In genomic region chr8:111932580-111933336, GRCm38 (mm10) we compare ENCODE assay signal across 8 mouse cellular contexts. TPM values are rescaled to one million over a fixed set of nuclear protein-coding genes. Genes with fewer than 3 reads are reported as not detected.
DNase-seq lines count a peak whose midpoint lies in the region; ATAC-seq and TF ChIP-seq lines count a peak whose summit lies in the region.

No protein-coding gene starts in this region.

- TF ChIP-seq POLR2A in testis, adult 2 months (IDR thresholded peaks at IDR 0.05; ENCODE audit: control insufficient read depth, low read depth, low read length): no peak

- no peaks in the 10 kb centered on the region for H3K9me3 ChIP-seq in forebrain, embryonic 15.5 days
- no peaks in the 10 kb centered on the region for H3K9me3 ChIP-seq in hindbrain, embryonic 11.5 days (ENCODE audit: control insufficient read depth, low read length)
- H3K9me3 ChIP-seq in limb, embryonic 13.5 days: no peaks in the 10 kb centered on the region
- no peaks in the 10 kb centered on the region for H3K9me3 ChIP-seq in midbrain, embryonic 14.5 days (ENCODE audit: control insufficient read depth, low read length)

- DNase-seq in layer of hippocampus, adult 9-11 months: peak; percentile 25
- DNase-seq in layer of hippocampus, postnatal 36 days: no peak
- peak; percentile 66 for DNase-seq in cerebellum, adult 11-12 months
- DNase-seq in hindbrain, embryonic 11.5 days (ENCODE audit: low spot score): peak; percentile 56
- DNase-seq in midbrain, embryonic 14.5 days: peak; percentile 48

- no peaks in the 10 kb centered on the region for H3K27me3 ChIP-seq in forebrain, embryonic 15.5 days
- no peaks in the 10 kb centered on the region for H3K27me3 ChIP-seq in hindbrain, embryonic 11.5 days (ENCODE audit: control insufficient read depth, insufficient read depth, low read length)
- H3K27me3 ChIP-seq in limb, embryonic 13.5 days: no peaks in the 10 kb centered on the region
- no peaks in the 10 kb centered on the region for H3K27me3 ChIP-seq in midbrain, embryonic 14.5 days (ENCODE audit: control insufficient read depth, insufficient read depth, low read length)
- no peaks in the 10 kb centered on the region for H3K27me3 ChIP-seq in testis, adult 2 months (ENCODE audit: control insufficient read depth, insufficient read depth, low read length)

- H3K4me2 ChIP-seq in forebrain, embryonic 15.5 days (replicated peaks): peak overlapping the region; percentile 86
- H3K4me2 ChIP-seq in hindbrain, embryonic 11.5 days (replicated peaks; ENCODE audit: low read depth, low read length): peak overlapping the region; percentile 80
- peak overlapping the region; percentile 94 for H3K4me2 ChIP-seq in limb, embryonic 13.5 days (replicated peaks)
- peak overlapping the region; percentile 87 for H3K4me2 ChIP-seq in midbrain, embryonic 14.5 days (ENCODE audit: low read length)

- H3K4me3 ChIP-seq in forebrain, embryonic 15.5 days: peak overlapping the region; percentile 90
- peak overlapping the region; percentile 77 for H3K4me3 ChIP-seq in hindbrain, embryonic 11.5 days (ENCODE audit: low read depth, low read length)
- peak overlapping the region; percentile 74 for H3K4me3 ChIP-seq in limb, embryonic 13.5 days
- peak overlapping the region; percentile 78 for H3K4me3 ChIP-seq in midbrain, embryonic 14.5 days (replicated peaks; ENCODE audit: low read depth, low read length)
- peak overlapping the region; percentile 95 for H3K4me3 ChIP-seq in testis, adult 2 months (ENCODE audit: control insufficient read depth, low read depth, low read length)

- H3K27ac ChIP-seq in forebrain, embryonic 15.5 days (replicated peaks): peak overlapping the region; percentile 95
- H3K27ac ChIP-seq in hindbrain, embryonic 11.5 days (ENCODE audit: low read depth, low read length): peak overlapping the region; percentile 86
- H3K27ac ChIP-seq in limb, embryonic 13.5 days: peak overlapping the region; percentile 81
- H3K27ac ChIP-seq in midbrain, embryonic 14.5 days (replicated peaks; ENCODE audit: low read depth, low read length): peak overlapping the region; percentile 93
- peak overlapping the region; percentile 79 for H3K27ac ChIP-seq in testis, adult 2 months (ENCODE audit: control insufficient read depth, insufficient read depth, low read depth, low read length)

- 28% methylated on average over 19 of the region's 19 CpGs for whole genome bisulfite sequencing in forebrain, embryonic 15.5 days
- 27% methylated on average over 19 of the region's 19 CpGs for WGBS in hindbrain, embryonic 11.5 days
- 29% methylated on average over 19 of the region's 19 CpGs for WGBS in limb, embryonic 13.5 days
- 32% methylated on average over 19 of the region's 19 CpGs for WGBS in midbrain, embryonic 14.5 days

- peak; percentile 12; the same call in 1 of the 2 replicates for ATAC-seq in forebrain, embryonic 15.5 days (replicated peaks)
- ATAC-seq in hindbrain, embryonic 11.5 days (ENCODE audit: low FRiP score): peak; percentile 22; the same call in 1 of the 2 replicates
- ATAC-seq in limb, embryonic 13.5 days (ENCODE audit: low FRiP score, low read depth): 0 out of 2 replicates have a peak, but pooled peaks have one; percentile 24
- 0 out of 2 replicates have a peak, but pooled peaks have one; percentile 4 for ATAC-seq in midbrain, embryonic 14.5 days (ENCODE audit: low FRiP score, low TSS enrichment)

- no peaks in the 10 kb centered on the region for H3K36me3 ChIP-seq in forebrain, embryonic 15.5 days
- H3K36me3 ChIP-seq in hindbrain, embryonic 11.5 days (ENCODE audit: control insufficient read depth, insufficient read depth, low read length): no peaks in the 10 kb centered on the region
- H3K36me3 ChIP-seq in limb, embryonic 13.5 days: no peaks in the 10 kb centered on the region
- no peaks in the 10 kb centered on the region for H3K36me3 ChIP-seq in midbrain, embryonic 14.5 days (ENCODE audit: control insufficient read depth, insufficient read depth, low read length)
- H3K36me3 ChIP-seq in testis, adult 2 months (ENCODE audit: control insufficient read depth, insufficient read depth, low read length): no peaks in the 10 kb centered on the region; the same call in 1 of the 2 replicates

- H3K4me1 ChIP-seq in forebrain, embryonic 15.5 days: peaks cover 15% of the 10 kb centered on the region
- peaks cover 3% of the 10 kb centered on the region; the same call in 1 of the 2 replicates for H3K4me1 ChIP-seq in hindbrain, embryonic 11.5 days (replicated peaks; ENCODE audit: control insufficient read depth, insufficient read depth, low read length)
- peaks cover 25% of the 10 kb centered on the region for H3K4me1 ChIP-seq in limb, embryonic 13.5 days
- H3K4me1 ChIP-seq in midbrain, embryonic 14.5 days (ENCODE audit: control insufficient read depth, insufficient read depth, low read length): no peaks in the 10 kb centered on the region
- H3K4me1 ChIP-seq in testis, adult 2 months (ENCODE audit: control insufficient read depth, insufficient read depth, low read length): peaks cover 14% of the 10 kb centered on the region

- TF ChIP-seq CTCF in testis, adult 2 months (IDR thresholded peaks at IDR 0.05; ENCODE audit: control insufficient read depth, insufficient read depth, insufficient replicate concordance, low read depth, low read length): no peak

- H3K9ac ChIP-seq in forebrain, embryonic 15.5 days (replicated peaks): peak overlapping the region; percentile 90
- H3K9ac ChIP-seq in hindbrain, embryonic 11.5 days (ENCODE audit: low read depth, low read length): peak overlapping the region; percentile 86
- peak overlapping the region; percentile 79 for H3K9ac ChIP-seq in limb, embryonic 13.5 days
- peak overlapping the region; percentile 80 for H3K9ac ChIP-seq in midbrain, embryonic 14.5 days (replicated peaks; ENCODE audit: low read length)

RNA-seq across cellular contexts. Expression of gene Tmem231, which starts 0.9 kb away (rescaled TPM):
- 10 to 100 TPM; 12.1 to 14.3 TPM for total RNA-seq in layer of hippocampus, postnatal 36 days (2021)
- 14.6 and 16.6 TPM in 2 replicates for polyA plus RNA-seq in forebrain, embryonic 15.5 days (2015; fragmentation: Nextera tagmentation; extraction: Ambion mirVana)
- 13.8 and 16.1 TPM in 2 replicates for polyA plus RNA-seq in hindbrain, embryonic 11.5 days (2014; fragmentation: Nextera tagmentation; extraction: Ambion mirVana)
- 22.4 and 24.6 TPM in 2 replicates for polyA plus RNA-seq in limb, embryonic 13.5 days (2015; fragmentation: Nextera tagmentation; extraction: Ambion mirVana)
- polyA plus RNA-seq in midbrain, embryonic 14.5 days (2014; fragmentation: Nextera tagmentation; extraction: Ambion mirVana): 14.8 and 16.7 TPM in 2 replicates
- 17.9 and 18.6 TPM in 2 replicates for polyA plus RNA-seq in testis, adult 2 months (2012; rRNA removed)

RNA-seq across cellular contexts. Expression of gene Gabarapl2, which starts 7.7 kb away (rescaled TPM):
- 100 to 1,000 TPM; 219 to 235 TPM for total RNA-seq in layer of hippocampus, postnatal 36 days (2021)
- polyA plus RNA-seq in forebrain, embryonic 15.5 days (2015; fragmentation: Nextera tagmentation; extraction: Ambion mirVana): 483 and 504 TPM in 2 replicates
- 347 and 351 TPM in 2 replicates for polyA plus RNA-seq in hindbrain, embryonic 11.5 days (2014; fragmentation: Nextera tagmentation; extraction: Ambion mirVana)
- polyA plus RNA-seq in limb, embryonic 13.5 days (2015; fragmentation: Nextera tagmentation; extraction: Ambion mirVana): 163 and 169 TPM in 2 replicates
- polyA plus RNA-seq in midbrain, embryonic 14.5 days (2014; fragmentation: Nextera tagmentation; extraction: Ambion mirVana): 490 and 510 TPM in 2 replicates
- 18.7 and 24.3 TPM in 2 replicates for polyA plus RNA-seq in testis, adult 2 months (2012; rRNA removed)

RNA-seq across cellular contexts. Expression of gene Chst5, which starts 22.5 kb away (rescaled TPM):
- under 1 TPM; 0.73 to 0.87 TPM for total RNA-seq in layer of hippocampus, postnatal 36 days (2021)
- 2.7 and 2.8 TPM in 2 replicates for polyA plus RNA-seq in forebrain, embryonic 15.5 days (2015; fragmentation: Nextera tagmentation; extraction: Ambion mirVana)
- polyA plus RNA-seq in hindbrain, embryonic 11.5 days (2014; fragmentation: Nextera tagmentation; extraction: Ambion mirVana): 2.9 and 3.2 TPM in 2 replicates
- 7.2 and 7.9 TPM in 2 replicates for polyA plus RNA-seq in limb, embryonic 13.5 days (2015; fragmentation: Nextera tagmentation; extraction: Ambion mirVana)
- polyA plus RNA-seq in midbrain, embryonic 14.5 days (2014; fragmentation: Nextera tagmentation; extraction: Ambion mirVana): 3.1 and 3.2 TPM in 2 replicates
- polyA plus RNA-seq in testis, adult 2 months (2012; rRNA removed): 0.60 and 0.69 TPM in 2 replicates

RNA-seq across cellular contexts. Expression of gene Tmem170, which starts 56.2 kb away (rescaled TPM):
- total RNA-seq in layer of hippocampus, postnatal 36 days (2021): 1 to 10 TPM; 5.0 to 5.1 TPM
- polyA plus RNA-seq in forebrain, embryonic 15.5 days (2015; fragmentation: Nextera tagmentation; extraction: Ambion mirVana): 4.2 and 4.3 TPM in 2 replicates
- 7.5 and 11.0 TPM in 2 replicates for polyA plus RNA-seq in hindbrain, embryonic 11.5 days (2014; fragmentation: Nextera tagmentation; extraction: Ambion mirVana)
- 7.5 and 8.6 TPM in 2 replicates for polyA plus RNA-seq in limb, embryonic 13.5 days (2015; fragmentation: Nextera tagmentation; extraction: Ambion mirVana)
- 3.0 and 3.6 TPM in 2 replicates for polyA plus RNA-seq in midbrain, embryonic 14.5 days (2014; fragmentation: Nextera tagmentation; extraction: Ambion mirVana)
- 7.0 and 9.1 TPM in 2 replicates for polyA plus RNA-seq in testis, adult 2 months (2012; rRNA removed)

RNA-seq across cellular contexts. Expression of gene Adat1, which starts 59.3 kb away (rescaled TPM):
- 1 to 10 TPM; 6.7 to 7.3 TPM for total RNA-seq in layer of hippocampus, postnatal 36 days (2021)
- polyA plus RNA-seq in forebrain, embryonic 15.5 days (2015; fragmentation: Nextera tagmentation; extraction: Ambion mirVana): 9.3 and 9.8 TPM in 2 replicates
- 9.4 and 14.0 TPM in 2 replicates for polyA plus RNA-seq in hindbrain, embryonic 11.5 days (2014; fragmentation: Nextera tagmentation; extraction: Ambion mirVana)
- polyA plus RNA-seq in limb, embryonic 13.5 days (2015; fragmentation: Nextera tagmentation; extraction: Ambion mirVana): 11.9 and 12.1 TPM in 2 replicates
- polyA plus RNA-seq in midbrain, embryonic 14.5 days (2014; fragmentation: Nextera tagmentation; extraction: Ambion mirVana): 5.3 and 5.6 TPM in 2 replicates
- 4.5 and 5.3 TPM in 2 replicates for polyA plus RNA-seq in testis, adult 2 months (2012; rRNA removed)

Comparison
In these comparisons a context has a peak if more than half of its experiments do, and no peak if none do; other contexts are left out.
1. DNase-seq: peak in layer of hippocampus, adult 9-11 months (single experiment), cerebellum, adult 11-12 months (single experiment), hindbrain, embryonic 11.5 days (single experiment) and midbrain, embryonic 14.5 days (single experiment); none in layer of hippocampus, postnatal 36 days (0 of 2).
2. Peak in every context shown above with its lines, with median percentiles within 50 percentile points of each other: ATAC-seq, H3K27ac ChIP-seq, H3K4me2 ChIP-seq, H3K4me3 ChIP-seq and H3K9ac ChIP-seq.